Mouse (Mus musculus) olfactory bulb, adult 2 months (tissue): ENCODE measurements around the gene Brf1.

Source experiments
- CTCF ChIP-seq: fragments of 200-500 bp; IDR thresholded peaks from 2 replicates; pipeline ENCODE4 v1.5.1; 2012; ENCODE audit warnings: low read depth, mild to moderate bottlenecking, low read length, moderate library complexity; ENCODE audit not compliant: insufficient read depth
- POLR2A ChIP-seq: fragments of 200-500 bp; IDR thresholded peaks from 2 replicates; pipeline ENCODE4 v1.6.1; 2012; ENCODE audit warnings: mild to moderate bottlenecking, low read depth, low read length, moderate library complexity; ENCODE audit not compliant: insufficient read depth

DNA sequence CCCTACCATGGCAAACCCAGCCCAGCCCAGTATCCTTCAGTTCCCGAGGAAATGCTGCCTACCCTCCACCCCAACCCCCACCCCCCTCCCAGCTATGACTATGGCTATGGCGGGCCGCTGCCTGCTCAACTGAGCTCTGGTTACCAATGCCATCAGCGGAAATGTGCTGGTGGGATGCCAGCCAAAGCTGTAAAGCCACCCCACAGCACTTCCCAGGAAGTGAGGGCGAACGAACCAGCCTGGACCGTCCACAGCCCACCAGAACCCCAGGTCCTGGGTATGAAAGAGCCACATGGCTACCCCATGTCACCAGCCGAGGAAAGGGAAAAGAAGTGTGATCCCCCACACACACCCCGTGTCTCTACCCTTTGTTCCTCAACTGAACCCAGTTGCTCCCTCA is 59.8 kb downstream of the Brf1 start:
- TF ChIP-seq CTCF (no peak), POLR2A (no peak)
